Mouse (Mus musculus) kidney, postnatal 14 days (tissue): ENCODE results near the gene Zfp653.
A peak's percentile ranks its signal among the peaks of the same experiment; 100 is the strongest.
"Not testable (repeated sequence)": the region's sequence is repeated elsewhere in the genome, so short reads cannot be mapped to it uniquely, and the experiment has no call there.

Source experiments
- DNase-seq: peaks from one replicate; pipeline ENCODE4 v3.0.0; 2022; ENCODE audit warnings: mixed read lengths

The Zfp653 gene

GRCm38 (mm10) chr9:22070791-22071573 lies at the start of gene Zfp653, which contains the start of gene Gm49318:
Zfp653 (minus strand) TSS chr9:22071376.
Gm49318 (minus strand) TSS chr9:22071259.
- peak; percentile 98 for DNase-seq

- no peak for DNase-seq
These were observed 48.4 kb upstream of the Zfp653 start for GRCm38 (mm10) chr9:22119543-22119942.

GRCm38 (mm10) chr9:22117754-22118456 lies 46.7 kb upstream of the Zfp653 start:
- peak; percentile 56 for DNase-seq

GRCm38 (mm10) chr9:22116740-22117426 lies 45.7 kb upstream of the Zfp653 start, which contains the start of gene Elof1:
Elof1 (minus strand) TSS chr9:22117172.
- peak; percentile 96 for DNase-seq

GRCm38 (mm10) chr9:22116086-22116485 lies 44.9 kb upstream of the Zfp653 start:
- no peak for DNase-seq

GRCm38 (mm10) chr9:22115635-22116034 lies 44.5 kb upstream of the Zfp653 start:
- no peak for DNase-seq

- DNase-seq, result no peak
These were observed 37.0 kb upstream of the Zfp653 start for GRCm38 (mm10) chr9:22108194-22108593.

GRCm38 (mm10) chr9:22099922-22100321 lies 28.7 kb upstream of the Zfp653 start:
- no peak for DNase-seq

GRCm38 (mm10) chr9:22098993-22099696 lies 28.0 kb upstream of the Zfp653 start, which contains the start of gene Cnn1:
Cnn1 (plus strand) TSS chr9:22099216.
- DNase-seq, result peak; percentile 30

GRCm38 (mm10) chr9:22095854-22096307 lies 24.7 kb upstream of the Zfp653 start:
- peak; percentile 87 for DNase-seq

GRCm38 (mm10) chr9:22092746-22093145 lies 21.6 kb upstream of the Zfp653 start:
- no peak for DNase-seq

GRCm38 (mm10) chr9:22089986-22090385 lies 18.8 kb upstream of the Zfp653 start:
- no peak for DNase-seq

GRCm38 (mm10) chr9:22089281-22089680 lies 18.1 kb upstream of the Zfp653 start:
- no peak for DNase-seq

- no peak for DNase-seq
These were observed 15.9 kb upstream of the Zfp653 start for GRCm38 (mm10) chr9:22087034-22087618.

- no peak for DNase-seq
These were observed 14.8 kb upstream of the Zfp653 start for GRCm38 (mm10) chr9:22086012-22086411.

GRCm38 (mm10) chr9:22085022-22085834 lies 14.1 kb upstream of the Zfp653 start, which contains the start of gene Ecsit:
Ecsit (minus strand) TSS chr9:22085438.
- peak; percentile 97 for DNase-seq

GRCm38 (mm10) chr9:22084667-22085021 lies 13.5 kb upstream of the Zfp653 start:
- DNase-seq, result no peak

- no peak for DNase-seq
These were observed 5.0 kb upstream of the Zfp653 start for GRCm38 (mm10) chr9:22076223-22076622.

- DNase-seq, result not testable (repeated sequence)
These were observed 4.6 kb upstream of the Zfp653 start for GRCm38 (mm10) chr9:22075778-22076177.

GRCm38 (mm10) chr9:22072276-22072675 lies 1.1 kb upstream of the Zfp653 start:
- no peak for DNase-seq

- DNase-seq, result no peak
These were observed 1.2 kb downstream of the Zfp653 start for GRCm38 (mm10) chr9:22069881-22070553.
